Mouse (Mus musculus): ENCODE results near the gene Zar1l. TPM values are rescaled to one million over a fixed set of nuclear protein-coding genes. Genes with fewer than 3 reads are reported as not detected.
A peak's percentile ranks its signal among the peaks of the same experiment; 100 is the strongest.
"Not testable (repeated sequence)": the region's sequence is repeated elsewhere in the genome, so short reads cannot be mapped to it uniquely, and the experiment has no call there.

Zar1l gene
- polyA plus RNA-seq, 1 experiment: not detected

- H3K27me3 ChIP-seq (ENCODE audit: control insufficient read depth, insufficient read depth, low read length): no peaks in the 10 kb centered on the region
- TF ChIP-seq POLR2A (IDR thresholded peaks at IDR 0.05; ENCODE audit: low read depth, low read length): no peak
- no peak for TF ChIP-seq CTCF (IDR thresholded peaks at IDR 0.05; ENCODE audit: extremely low read depth, insufficient read length, insufficient replicate concordance, low read depth, low read length)
- 89% methylated on average over 1 of the region's 1 CpGs for WGBS
- H3K4me1 ChIP-seq (ENCODE audit: control insufficient read depth, insufficient read depth, insufficient read length, low read length): no peaks in the 10 kb centered on the region
- H3K27ac ChIP-seq (ENCODE audit: insufficient read depth, low read depth, low read length): no peak overlapping the region
- no peak overlapping the region for H3K4me3 ChIP-seq (ENCODE audit: low read depth, low read length)
- H3K36me3 ChIP-seq (ENCODE audit: control insufficient read depth, insufficient read depth, low read length): no peaks in the 10 kb centered on the region
Measured at GRCm38 (mm10) chr5:150519551-150519950, 1.6 kb upstream of the Zar1l start.

- no peaks in the 10 kb centered on the region for H3K36me3 ChIP-seq (ENCODE audit: control insufficient read depth, insufficient read depth, low read length)
- no peaks in the 10 kb centered on the region for H3K27me3 ChIP-seq (ENCODE audit: control insufficient read depth, insufficient read depth, low read length)
- WGBS: 74% methylated on average over 1 of the region's 1 CpGs
- no peak overlapping the region for H3K4me3 ChIP-seq (ENCODE audit: low read depth, low read length)
- no peak for TF ChIP-seq CTCF (IDR thresholded peaks at IDR 0.05; ENCODE audit: extremely low read depth, insufficient read length, insufficient replicate concordance, low read depth, low read length)
- TF ChIP-seq POLR2A (IDR thresholded peaks at IDR 0.05; ENCODE audit: low read depth, low read length): no peak
- H3K27ac ChIP-seq (ENCODE audit: insufficient read depth, low read depth, low read length): no peak overlapping the region
- no peaks in the 10 kb centered on the region for H3K4me1 ChIP-seq (ENCODE audit: control insufficient read depth, insufficient read depth, insufficient read length, low read length)
Measured at GRCm38 (mm10) chr5:150514027-150514426, 3.9 kb downstream of the Zar1l start.

GRCm38 (mm10) chr5:150513264-150513663 lies 4.7 kb downstream of the Zar1l start:
- no peaks in the 10 kb centered on the region for H3K4me1 ChIP-seq (ENCODE audit: control insufficient read depth, insufficient read depth, insufficient read length, low read length)
- 81% methylated on average over 4 of the region's 4 CpGs for WGBS
- no peak overlapping the region for H3K27ac ChIP-seq (ENCODE audit: insufficient read depth, low read depth, low read length)
- H3K27me3 ChIP-seq (ENCODE audit: control insufficient read depth, insufficient read depth, low read length): no peaks in the 10 kb centered on the region
- H3K4me3 ChIP-seq (ENCODE audit: low read depth, low read length): no peak overlapping the region
- H3K36me3 ChIP-seq (ENCODE audit: control insufficient read depth, insufficient read depth, low read length): no peaks in the 10 kb centered on the region
- TF ChIP-seq POLR2A (IDR thresholded peaks at IDR 0.05; ENCODE audit: low read depth, low read length): no peak
- TF ChIP-seq CTCF (IDR thresholded peaks at IDR 0.05; ENCODE audit: extremely low read depth, insufficient read length, insufficient replicate concordance, low read depth, low read length): no peak

- Histone ChIP-seq H3K27ac (ENCODE audit: insufficient read depth, low read depth, low read length) (no peak overlapping the region), H3K4me1 (ENCODE audit: control insufficient read depth, insufficient read depth, insufficient read length, low read length) (no peaks in the 10 kb centered on the region), H3K27me3 (ENCODE audit: control insufficient read depth, insufficient read depth, low read length) (no peaks in the 10 kb centered on the region), H3K36me3 (ENCODE audit: control insufficient read depth, insufficient read depth, low read length) (no peaks in the 10 kb centered on the region), H3K4me3 (ENCODE audit: low read depth, low read length) (no peak overlapping the region)
- WGBS: 75% methylated on average over 6 of the region's 6 CpGs
- TF ChIP-seq POLR2A (IDR thresholded peaks at IDR 0.05; ENCODE audit: low read depth, low read length): no peak
- TF ChIP-seq CTCF (IDR thresholded peaks at IDR 0.05; ENCODE audit: extremely low read depth, insufficient read length, insufficient replicate concordance, low read depth, low read length): no peak
Measured at GRCm38 (mm10) chr5:150510451-150511225, 7.3 kb downstream of the Zar1l start.

GRCm38 (mm10) chr5:150495792-150496191 lies 22.2 kb downstream of the Zar1l start:
- WGBS: 52% methylated on average over 6 of the region's 6 CpGs
- Histone ChIP-seq H3K27me3 (ENCODE audit: control insufficient read depth, insufficient read depth, low read length) (no peaks in the 10 kb centered on the region), H3K4me1 (ENCODE audit: control insufficient read depth, insufficient read depth, insufficient read length, low read length) (peaks cover 2% of the 10 kb centered on the region; the same call in 1 of the 2 replicates), H3K27ac (ENCODE audit: insufficient read depth, low read depth, low read length) (no peak overlapping the region), H3K4me3 (ENCODE audit: low read depth, low read length) (no peak overlapping the region), H3K36me3 (ENCODE audit: control insufficient read depth, insufficient read depth, low read length) (no peaks in the 10 kb centered on the region; the same call in 1 of the 2 replicates)
- peak; percentile 82; the same call in 1 of the 2 replicates for TF ChIP-seq CTCF (IDR thresholded peaks at IDR 0.05; ENCODE audit: extremely low read depth, insufficient read length, insufficient replicate concordance, low read depth, low read length)
- TF ChIP-seq POLR2A (IDR thresholded peaks at IDR 0.05; ENCODE audit: low read depth, low read length): no peak

- not testable (repeated sequence) for H3K27ac ChIP-seq (ENCODE audit: insufficient read depth, low read depth, low read length); H3K4me3 ChIP-seq (ENCODE audit: low read depth, low read length); H3K4me1 ChIP-seq (ENCODE audit: control insufficient read depth, insufficient read depth, insufficient read length, low read length); H3K27me3 ChIP-seq (ENCODE audit: control insufficient read depth, insufficient read depth, low read length); H3K36me3 ChIP-seq (ENCODE audit: control insufficient read depth, insufficient read depth, low read length)
- 96% methylated on average over 4 of the region's 4 CpGs for whole genome bisulfite sequencing
Measured at GRCm38 (mm10) chr5:150491573-150492173, 26.3 kb downstream of the Zar1l start.

- H3K27me3 ChIP-seq (ENCODE audit: control insufficient read depth, insufficient read depth, low read length): no peaks in the 10 kb centered on the region
- 58% methylated on average over 8 of the region's 8 CpGs for WGBS
- TF ChIP-seq CTCF (IDR thresholded peaks at IDR 0.05; ENCODE audit: extremely low read depth, insufficient read length, insufficient replicate concordance, low read depth, low read length) (no peak), POLR2A (IDR thresholded peaks at IDR 0.05; ENCODE audit: low read depth, low read length) (no peak)
- no peaks in the 10 kb centered on the region for H3K4me1 ChIP-seq (ENCODE audit: control insufficient read depth, insufficient read depth, insufficient read length, low read length)
- no peak overlapping the region for H3K27ac ChIP-seq (ENCODE audit: insufficient read depth, low read depth, low read length)
- H3K36me3 ChIP-seq (ENCODE audit: control insufficient read depth, insufficient read depth, low read length): no peaks in the 10 kb centered on the region; the same call in 1 of the 2 replicates
- no peak overlapping the region for H3K4me3 ChIP-seq (ENCODE audit: low read depth, low read length)
Measured at GRCm38 (mm10) chr5:150490821-150491220, 27.1 kb downstream of the Zar1l start.

Measured in small intestine, adult 2 months (tissue).